Mouse (Mus musculus) 3134 (cell line): ENCODE measurements around the gene Fbxo42.
A peak's percentile ranks its signal among the peaks of the same experiment; 100 is the strongest.

ENCODE experiments used
- DNase-seq: peaks from one replicate; pipeline ENCODE4 v3.0.0-alpha.2; 2011; ENCODE audit warnings: low spot score; ENCODE audit not compliant: insufficient read length; ENCODE audit errors: extremely low read depth

Fbxo42 gene

DNA sequence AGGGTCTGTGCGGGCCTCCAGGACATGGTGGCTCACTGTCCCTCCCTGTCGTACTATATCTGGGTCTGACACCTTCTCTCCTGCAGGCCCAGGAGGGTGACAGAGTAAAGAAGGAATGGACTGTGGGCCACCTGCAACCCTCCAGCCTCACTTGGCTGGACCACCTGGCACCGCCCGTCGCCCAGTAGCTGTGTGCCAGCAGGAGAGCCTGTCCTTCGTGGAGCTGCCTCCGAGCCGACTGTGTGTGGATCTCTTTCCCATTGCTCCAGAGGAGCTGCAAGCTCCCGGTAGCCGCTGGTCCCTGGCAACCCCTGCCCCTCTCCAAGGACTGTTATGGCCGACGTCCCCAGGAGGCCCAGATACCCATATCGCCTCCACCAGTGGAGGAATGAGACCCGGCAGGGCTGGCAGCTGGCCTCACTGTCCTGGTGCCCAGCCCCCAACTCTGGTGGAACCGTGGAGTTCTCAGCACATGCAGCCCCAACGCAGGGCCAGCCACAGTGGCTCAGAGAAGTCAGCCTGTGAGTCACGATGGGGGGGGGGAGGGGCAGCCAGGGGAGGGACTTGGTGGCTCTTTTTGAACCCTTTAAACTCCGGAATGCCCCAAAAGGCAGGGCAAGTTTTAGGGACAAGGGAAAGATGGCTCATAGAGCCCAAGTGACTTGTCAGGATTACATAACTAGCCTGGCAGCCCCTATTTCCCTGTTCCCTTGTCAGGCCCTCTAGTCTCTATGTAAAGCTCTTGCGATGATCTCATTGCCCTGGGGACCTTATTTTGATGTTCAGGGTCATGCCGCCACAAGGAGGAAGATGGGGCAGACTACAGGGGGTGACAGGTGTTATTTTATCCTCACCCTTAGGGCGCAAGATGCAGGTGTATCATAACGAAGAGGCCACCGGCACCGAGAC lies 98.6 kb downstream of the Fbxo42 start:
- DNase-seq, result peak; percentile 71

DNA sequence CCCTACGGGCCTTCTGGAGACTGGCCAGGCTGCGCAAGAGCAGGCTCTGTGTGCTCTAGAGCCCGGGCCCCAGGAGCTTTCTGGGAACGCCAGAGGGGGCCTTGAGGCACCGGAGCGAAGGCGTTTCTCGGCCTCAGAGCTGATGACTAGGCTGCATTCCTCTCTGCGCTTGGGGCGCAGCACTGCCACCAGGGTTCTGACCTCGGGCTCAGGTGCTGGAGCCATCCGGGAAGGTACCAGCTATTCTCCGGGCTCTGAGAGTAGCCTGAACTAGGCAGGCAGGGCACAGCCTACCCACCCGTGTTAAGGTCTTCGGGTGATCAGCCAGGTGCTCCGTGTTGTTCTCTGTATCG lies 99.3 kb downstream of the Fbxo42 start:
- no peak for DNase-seq

DNA sequence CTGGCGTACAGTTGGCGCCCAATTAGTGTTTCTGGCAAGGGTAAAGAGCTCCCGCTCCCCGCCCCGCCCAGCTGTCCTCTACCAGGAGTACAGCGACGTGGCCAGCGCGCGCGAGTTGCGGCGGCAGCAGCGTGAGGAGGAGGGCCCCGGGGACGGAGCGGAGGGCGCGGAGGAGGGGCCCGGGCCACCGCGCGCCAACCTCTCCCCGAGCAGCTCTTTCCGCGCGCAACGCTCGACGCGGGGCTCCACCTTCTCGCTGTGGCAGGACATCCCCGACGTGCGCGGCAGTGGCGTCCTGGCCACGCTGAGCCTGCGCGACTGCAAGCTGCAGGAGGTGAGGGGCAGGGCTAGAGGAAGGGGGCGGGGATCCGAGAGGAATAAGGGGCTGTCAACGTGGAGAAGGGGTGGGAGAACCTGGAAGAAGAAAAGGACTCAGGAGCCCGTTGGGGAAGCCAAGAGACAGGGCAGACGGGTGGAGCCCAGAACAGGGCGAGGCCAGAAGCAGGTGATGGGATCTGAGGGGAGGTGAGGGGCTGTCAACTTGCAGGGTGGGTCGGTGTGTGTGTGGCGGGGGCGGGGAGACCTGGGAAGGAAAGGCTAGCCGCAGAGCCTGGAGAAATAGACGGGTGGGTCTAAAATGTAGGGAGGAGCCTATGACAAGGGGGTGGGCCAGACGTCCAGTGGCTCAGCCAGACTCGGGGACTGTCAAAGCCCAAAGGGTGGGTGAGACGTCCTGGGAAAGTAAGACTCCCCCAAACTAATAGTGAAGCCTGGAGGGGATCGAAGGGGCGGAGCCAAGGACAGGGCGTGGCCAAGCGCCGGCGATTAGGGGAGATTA lies 100.3 kb downstream of the Fbxo42 start:
- no peak for DNase-seq

DNA sequence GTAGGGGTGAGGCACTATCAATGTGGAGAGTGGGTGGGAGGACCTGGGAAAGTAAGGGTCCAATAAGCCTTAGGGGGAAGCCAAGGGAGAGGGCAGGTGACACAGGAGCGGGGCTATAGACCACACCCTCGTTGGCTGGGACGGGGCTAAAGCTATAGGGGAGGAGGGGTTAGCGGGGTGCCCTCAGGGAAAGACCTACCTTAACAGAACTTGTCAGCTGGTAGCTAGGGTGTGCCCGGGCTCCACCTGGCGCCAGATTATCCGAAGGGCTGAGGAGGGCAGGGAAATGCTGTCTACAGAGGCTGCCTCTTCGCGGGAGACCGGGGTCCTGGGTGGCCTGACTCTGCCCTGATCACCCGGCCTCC lies 100.9 kb downstream of the Fbxo42 start:
- DNase-seq, result no peak

DNA sequence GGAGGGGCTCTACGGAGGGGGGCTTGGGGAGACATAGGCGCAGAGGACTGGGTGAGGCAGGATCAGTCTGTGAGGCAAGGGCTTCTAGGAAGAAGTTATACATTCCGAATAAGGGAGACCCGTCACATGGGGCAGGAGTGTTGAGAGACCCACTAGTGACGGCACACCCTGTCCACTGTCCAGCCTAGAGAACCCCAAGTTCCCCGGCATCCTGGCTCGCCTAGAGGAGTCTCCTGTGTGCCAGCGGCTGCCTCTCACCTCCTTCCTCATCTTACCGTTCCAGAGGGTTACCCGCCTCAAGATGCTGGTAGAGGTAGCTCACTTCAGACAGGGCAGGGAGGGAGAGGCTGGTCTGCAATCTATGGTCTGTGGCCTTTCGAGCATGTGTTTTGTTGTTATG lies 101.7 kb downstream of the Fbxo42 start:
- no peak for DNase-seq

DNA sequence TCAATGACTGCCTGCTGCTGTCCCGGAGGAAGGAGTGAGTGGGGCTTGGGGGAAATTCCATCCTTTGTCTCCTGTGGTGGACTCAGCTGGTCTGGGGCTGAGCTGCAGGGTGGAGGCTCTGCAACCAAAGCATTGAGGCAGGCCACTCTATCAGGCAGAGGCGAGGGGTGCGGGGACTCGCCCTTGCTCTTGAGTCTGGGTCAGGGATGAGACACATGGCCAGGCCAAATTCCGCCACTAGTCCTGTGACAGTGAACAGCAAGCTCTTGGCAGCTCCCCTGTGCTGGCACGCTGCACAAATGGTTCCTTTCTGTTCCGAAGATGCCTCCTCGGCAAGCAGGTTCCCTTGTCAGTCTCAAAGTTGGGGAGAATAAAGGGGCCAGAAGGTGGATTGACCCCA lies 103.4 kb downstream of the Fbxo42 start:
- no peak for DNase-seq

DNA sequence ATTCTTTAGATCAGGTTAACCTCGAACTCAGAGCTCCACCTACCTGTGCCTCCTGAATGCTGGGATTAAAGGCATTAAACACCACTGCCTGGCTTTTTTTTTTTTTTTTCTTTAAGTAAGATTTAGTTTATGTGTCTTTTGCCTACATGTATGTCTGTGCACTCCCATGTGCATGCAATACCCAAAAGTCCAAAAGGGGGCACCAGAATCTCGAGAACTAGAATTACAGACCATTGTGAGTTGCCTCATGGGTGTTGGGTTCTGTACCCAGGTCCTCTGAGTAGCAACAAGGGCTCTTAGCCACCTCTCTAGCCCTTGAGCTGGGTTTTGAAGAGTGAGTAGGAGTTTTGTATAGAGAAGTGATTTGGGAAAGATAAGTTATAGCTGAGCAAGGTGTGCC lies 104.9 kb downstream of the Fbxo42 start:
- no peak for DNase-seq
